Mouse (Mus musculus): Measurements from ENCODE around the gene Gm20388. TPM values are rescaled to one million over a fixed set of nuclear protein-coding genes. Genes with fewer than 3 reads are reported as not detected.

Gm20388 gene
- total RNA-seq, 1 experiment from 2014 or later, result 10.0 TPM

GRCm38 (mm10) chr8:120482015-120482689, 571.5 kb downstream of the Gm20388 start:
- ATAC-seq (replicated peaks; ENCODE audit: insufficient number of reproducible peaks, low FRiP score, low TSS enrichment, poor library complexity, severe bottlenecking), result no peak

DNA sequence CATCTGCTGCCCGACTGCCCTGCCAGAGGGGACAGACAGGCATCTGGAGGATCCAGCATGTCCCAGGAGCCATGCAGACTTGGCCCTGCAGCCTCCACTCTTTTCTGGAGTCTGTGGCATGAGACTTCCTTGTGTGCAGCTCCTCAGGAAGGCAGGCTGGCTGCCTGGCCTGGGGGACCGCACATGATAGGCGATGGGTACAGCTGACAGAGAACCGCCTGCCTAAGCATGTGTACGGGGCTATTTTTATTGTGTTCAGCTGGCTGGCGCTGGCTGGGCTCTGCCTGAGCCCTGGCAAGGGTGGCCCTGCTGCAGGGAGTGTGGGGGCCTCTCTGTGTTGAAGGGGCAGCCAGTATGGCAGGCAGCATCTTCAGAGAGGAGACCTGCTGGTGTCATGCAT, 573.8 kb downstream of the Gm20388 start:
- ATAC-seq (replicated peaks; ENCODE audit: insufficient number of reproducible peaks, low FRiP score, low TSS enrichment, poor library complexity, severe bottlenecking), result no peak

GRCm38 (mm10) chr8:120485116-120485515, 574.5 kb downstream of the Gm20388 start:
- no peak for ATAC-seq (replicated peaks; ENCODE audit: insufficient number of reproducible peaks, low FRiP score, low TSS enrichment, poor library complexity, severe bottlenecking)

DNA sequence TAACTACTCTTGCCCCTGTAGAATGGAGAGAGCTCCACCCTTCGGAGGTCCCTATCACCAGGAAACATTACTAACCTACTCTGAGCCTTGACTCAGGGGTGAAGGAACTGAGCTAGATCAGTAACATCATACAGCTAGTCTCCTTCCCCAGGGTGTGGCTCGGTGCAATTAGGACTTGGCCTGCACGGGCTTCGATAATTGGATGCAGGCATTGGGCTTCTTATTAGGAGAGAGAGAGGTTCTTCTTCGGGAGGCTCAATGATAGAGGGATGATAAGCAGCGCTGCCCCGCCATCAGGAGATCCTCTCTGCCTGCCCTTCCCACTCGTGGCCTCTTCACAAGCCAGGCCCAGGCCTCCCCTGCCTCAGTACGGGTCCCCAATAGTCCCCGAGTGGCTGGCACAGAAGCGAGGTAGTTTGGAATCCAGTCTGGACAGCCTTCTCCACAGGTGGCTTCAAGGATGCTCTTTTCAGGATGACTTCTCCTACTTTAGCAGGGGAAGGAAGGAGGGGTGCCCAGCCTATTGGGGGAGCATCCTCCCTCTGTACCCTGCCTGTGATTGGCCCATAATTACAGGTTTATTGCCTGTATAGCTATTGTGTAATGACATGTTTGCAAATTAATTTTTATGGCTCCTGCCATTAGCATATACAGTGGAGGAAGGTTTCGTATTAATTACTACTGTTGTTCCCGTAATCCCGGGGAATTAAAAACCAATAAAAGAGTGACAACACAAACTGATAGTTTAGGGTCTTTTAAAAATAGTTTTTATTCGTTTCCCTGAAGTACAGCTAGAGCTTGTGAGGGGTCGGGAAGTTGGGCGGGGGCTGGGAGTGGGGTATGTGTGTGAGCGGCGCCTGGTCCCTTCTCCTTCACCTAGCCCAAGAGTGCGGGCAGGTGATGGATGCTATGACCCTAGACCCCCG, 575.2 kb downstream of the Gm20388 start:
- ATAC-seq (replicated peaks; ENCODE audit: insufficient number of reproducible peaks, low FRiP score, low TSS enrichment, poor library complexity, severe bottlenecking), result no peak

DNA sequence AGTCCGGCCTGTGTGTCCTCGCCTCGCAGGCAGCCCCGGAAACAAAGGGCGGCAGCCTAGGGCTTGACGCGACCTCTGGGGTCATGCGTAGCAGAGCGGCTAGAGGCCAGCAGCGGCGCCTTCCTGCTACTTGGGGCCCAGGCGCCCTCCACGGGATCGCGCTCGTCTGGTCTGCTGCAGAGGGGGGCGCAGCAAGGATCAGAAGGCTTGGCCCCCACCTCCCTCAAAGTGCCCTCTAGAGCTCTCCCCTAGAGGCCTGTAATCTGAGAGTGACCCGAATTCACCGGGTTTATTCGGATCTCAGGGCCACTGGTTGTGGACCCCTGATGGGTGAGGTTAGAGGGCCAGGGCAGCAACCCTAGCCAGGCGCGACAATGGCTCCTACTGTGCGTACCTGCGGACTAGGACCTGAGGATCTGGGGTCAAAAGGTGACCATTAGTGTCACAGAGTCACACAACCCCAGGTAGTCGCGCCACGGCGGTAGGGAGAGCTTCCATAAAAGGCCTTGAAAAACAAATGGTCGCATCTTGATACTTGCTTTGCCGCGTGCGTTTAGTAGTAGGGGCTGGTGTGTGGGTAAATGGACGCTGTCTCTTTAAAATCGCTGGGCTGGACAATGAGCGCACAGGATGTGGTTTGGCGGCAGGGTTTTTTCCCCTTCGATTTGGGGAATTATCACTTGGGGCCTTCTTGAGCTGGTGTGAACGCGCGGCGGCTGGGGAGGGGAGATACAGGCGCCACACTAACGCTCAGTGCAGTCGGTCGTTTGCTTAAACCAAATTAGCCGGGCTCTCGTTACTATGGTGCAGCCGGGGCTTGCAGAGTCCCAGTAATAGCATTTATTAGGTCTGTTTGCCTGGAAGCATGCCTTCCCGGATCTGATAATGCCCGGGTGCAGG, 576.1 kb downstream of the Gm20388 start:
- peak; percentile 48 for ATAC-seq (replicated peaks; ENCODE audit: insufficient number of reproducible peaks, low FRiP score, low TSS enrichment, poor library complexity, severe bottlenecking)

GRCm38 (mm10) chr8:120487377-120487728, 576.7 kb downstream of the Gm20388 start:
- no peak for ATAC-seq (replicated peaks; ENCODE audit: insufficient number of reproducible peaks, low FRiP score, low TSS enrichment, poor library complexity, severe bottlenecking)

DNA sequence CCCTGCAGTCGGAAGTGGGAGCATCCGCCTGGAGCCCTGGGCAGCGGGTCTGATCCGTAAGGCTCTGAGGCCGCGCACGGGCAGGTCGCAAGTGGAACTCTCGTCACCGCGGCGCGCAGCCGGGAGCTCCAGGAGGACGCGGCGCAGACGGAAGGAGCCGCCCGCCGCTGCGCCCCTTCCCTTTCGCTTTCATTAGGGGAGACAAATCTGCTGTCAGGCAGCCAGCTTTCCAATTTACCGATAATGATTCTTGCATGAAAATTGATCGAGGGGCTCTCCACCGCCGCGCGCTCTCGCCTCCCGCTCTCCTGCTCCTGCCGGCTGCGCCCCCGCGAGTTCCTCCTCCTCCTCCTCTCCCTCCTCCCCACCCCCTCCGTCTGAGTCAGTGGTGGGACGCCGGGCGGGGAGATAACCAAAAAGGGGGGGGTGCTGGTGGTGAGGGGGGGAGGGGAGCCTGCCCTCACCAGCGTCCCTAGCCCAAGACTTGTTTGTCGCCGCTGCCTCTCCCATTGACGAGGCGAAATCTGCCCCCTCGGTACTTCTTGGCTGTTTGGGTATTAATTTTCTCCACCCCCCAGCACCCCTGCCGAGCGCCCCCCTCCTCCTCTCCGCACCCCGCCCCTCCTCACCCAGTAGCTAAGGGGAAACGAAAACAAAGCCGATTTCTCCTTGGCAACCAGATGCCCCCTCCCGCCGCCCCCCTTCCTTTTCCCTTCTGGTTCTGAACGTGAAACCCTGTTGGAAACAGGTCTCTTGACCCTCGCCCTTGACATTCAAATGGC, 577.3 kb downstream of the Gm20388 start:
- 0 out of 2 replicates have a peak, but pooled peaks have one; percentile 11 for ATAC-seq (replicated peaks; ENCODE audit: insufficient number of reproducible peaks, low FRiP score, low TSS enrichment, poor library complexity, severe bottlenecking)

DNA sequence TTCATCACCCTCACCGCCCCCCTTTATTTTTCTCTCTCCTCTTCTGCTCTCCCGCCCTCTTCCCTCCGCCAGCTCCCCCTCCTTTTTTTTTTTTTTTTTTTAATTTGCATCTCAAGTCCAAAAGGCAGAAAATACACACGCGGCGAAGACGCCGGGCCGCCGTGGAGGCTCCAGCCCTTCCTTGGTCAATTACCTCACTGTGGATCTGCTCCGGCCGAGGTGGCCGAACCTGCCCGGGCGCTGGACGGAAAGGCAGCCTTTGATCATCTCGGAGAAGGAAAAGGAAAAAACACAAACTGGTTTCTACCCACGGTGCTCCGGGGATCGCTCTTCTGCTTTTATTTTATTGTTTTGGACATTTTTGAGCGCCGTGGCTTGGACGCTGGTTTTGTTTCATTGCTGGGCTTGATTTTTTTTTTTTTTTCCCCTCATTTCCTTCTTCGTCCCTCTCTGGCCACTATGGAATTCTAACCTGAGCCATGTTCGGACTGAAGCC, 578.0 kb downstream of the Gm20388 start:
- ATAC-seq (replicated peaks; ENCODE audit: insufficient number of reproducible peaks, low FRiP score, low TSS enrichment, poor library complexity, severe bottlenecking), result no peak

- ATAC-seq (replicated peaks; ENCODE audit: insufficient number of reproducible peaks, low FRiP score, low TSS enrichment, poor library complexity, severe bottlenecking), result peak; percentile 48
These were observed 578.6 kb downstream of the Gm20388 start for GRCm38 (mm10) chr8:120489142-120489754.

- no peak for ATAC-seq (replicated peaks; ENCODE audit: insufficient number of reproducible peaks, low FRiP score, low TSS enrichment, poor library complexity, severe bottlenecking)
These were observed 579.2 kb downstream of the Gm20388 start for GRCm38 (mm10) chr8:120489771-120490281.

- no peak for ATAC-seq (replicated peaks; ENCODE audit: insufficient number of reproducible peaks, low FRiP score, low TSS enrichment, poor library complexity, severe bottlenecking)
These were observed 579.9 kb downstream of the Gm20388 start for GRCm38 (mm10) chr8:120490354-120491141.

GRCm38 (mm10) chr8:120491166-120491793, 580.6 kb downstream of the Gm20388 start:
- ATAC-seq (replicated peaks; ENCODE audit: insufficient number of reproducible peaks, low FRiP score, low TSS enrichment, poor library complexity, severe bottlenecking), result no peak

DNA sequence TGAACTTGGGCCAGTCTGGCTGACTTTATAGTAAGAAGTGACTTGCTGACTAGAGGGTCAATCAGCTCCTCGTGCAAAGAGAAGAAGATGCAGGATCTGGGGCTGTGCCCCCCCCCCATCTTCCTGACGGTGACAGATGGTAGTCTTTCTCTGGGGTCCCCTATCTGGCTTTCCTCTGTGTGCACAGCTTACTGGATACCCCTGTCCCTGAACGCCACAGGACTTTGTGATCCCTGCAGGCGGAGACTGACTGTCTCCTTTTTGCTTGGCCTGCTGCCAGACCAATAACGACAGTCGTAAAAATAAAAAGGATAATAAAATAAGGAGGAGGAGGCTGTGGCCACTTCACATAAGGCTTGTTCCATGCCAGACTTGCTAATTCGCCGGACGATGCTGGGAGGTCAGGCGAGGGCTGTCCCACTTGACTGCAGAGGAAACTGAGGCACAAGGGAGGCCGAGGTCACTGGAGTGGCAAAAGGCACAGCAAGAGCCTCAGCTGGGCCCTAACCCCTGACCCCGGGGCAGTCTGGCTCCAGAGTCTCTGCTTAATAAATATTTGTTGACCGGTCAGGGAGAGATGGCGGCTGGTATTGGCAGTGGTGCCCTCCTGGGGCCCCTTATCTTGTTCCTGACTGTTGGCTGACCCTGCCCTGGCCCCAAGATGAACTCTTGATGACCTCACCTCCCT, 581.7 kb downstream of the Gm20388 start:
- ATAC-seq (replicated peaks; ENCODE audit: insufficient number of reproducible peaks, low FRiP score, low TSS enrichment, poor library complexity, severe bottlenecking), result no peak

DNA sequence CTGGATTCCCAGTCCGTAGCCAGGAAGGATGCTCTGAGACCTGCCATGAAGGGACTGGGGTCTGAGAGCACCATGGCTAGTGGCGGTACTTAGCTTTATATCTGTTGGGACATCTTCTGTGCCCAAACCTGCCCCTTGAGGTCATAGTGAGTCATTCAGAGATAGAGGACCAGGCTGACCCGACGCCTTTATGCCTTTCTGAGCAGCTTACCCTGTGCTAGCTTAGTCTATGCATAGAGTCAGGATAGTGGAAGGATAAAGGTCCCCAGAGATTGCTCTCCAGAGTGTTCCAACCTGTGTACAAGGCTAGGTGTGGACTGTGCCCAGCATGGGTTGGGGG, 582.2 kb downstream of the Gm20388 start:
- no peak for ATAC-seq (replicated peaks; ENCODE audit: insufficient number of reproducible peaks, low FRiP score, low TSS enrichment, poor library complexity, severe bottlenecking)

DNA sequence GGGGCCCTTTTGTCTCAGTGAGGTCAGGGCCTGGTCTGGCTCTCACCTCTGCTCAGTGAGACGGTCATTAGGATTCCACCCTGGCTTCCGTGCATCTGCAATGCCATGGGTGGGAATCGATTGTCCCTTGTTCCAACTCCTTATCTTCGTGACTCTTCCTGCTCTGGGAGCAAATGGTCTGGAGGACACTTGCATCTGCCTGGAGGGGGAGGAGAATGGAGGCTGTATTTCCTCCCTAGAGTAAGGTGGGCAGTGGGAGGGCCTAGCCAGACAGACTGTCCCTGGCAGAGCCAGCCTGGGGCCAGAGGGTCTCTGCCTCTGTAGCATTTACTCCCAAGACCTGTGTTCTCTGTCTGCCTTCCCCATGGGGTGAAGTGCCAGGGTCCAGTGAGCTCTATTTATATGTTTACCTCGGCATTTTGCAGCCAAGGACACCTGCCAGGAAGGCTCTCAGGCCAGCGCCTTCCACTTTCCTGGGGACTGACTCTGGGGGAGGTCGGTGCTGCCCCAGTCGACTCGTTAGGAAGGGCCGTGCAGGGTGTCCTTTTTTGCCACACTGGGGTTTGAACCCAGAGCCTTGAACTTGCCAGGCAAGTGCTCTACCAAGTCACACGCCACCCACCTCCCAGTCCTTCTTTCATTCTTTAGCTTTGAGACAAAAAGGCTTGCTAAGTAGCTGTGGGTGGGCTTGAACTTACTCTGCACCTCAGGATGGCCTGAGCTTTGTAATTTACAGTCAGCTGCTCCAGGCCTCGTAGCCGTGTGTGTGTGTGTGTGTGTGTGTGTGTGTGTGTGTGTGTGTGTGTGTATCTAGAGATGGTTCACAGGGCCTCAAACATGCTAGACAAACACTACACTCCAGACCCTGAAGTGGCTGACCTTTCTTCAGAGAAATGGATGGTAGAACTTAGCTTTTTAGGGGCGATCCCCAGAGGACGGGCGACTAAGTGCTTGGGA, 583.1 kb downstream of the Gm20388 start:
- ATAC-seq (replicated peaks; ENCODE audit: insufficient number of reproducible peaks, low FRiP score, low TSS enrichment, poor library complexity, severe bottlenecking), result no peak

Data from monocyte, adult 5-6 weeks (primary cell).